Comparison of ENCODE assay signal across 15 mouse cellular contexts in the genomic region with DNA sequence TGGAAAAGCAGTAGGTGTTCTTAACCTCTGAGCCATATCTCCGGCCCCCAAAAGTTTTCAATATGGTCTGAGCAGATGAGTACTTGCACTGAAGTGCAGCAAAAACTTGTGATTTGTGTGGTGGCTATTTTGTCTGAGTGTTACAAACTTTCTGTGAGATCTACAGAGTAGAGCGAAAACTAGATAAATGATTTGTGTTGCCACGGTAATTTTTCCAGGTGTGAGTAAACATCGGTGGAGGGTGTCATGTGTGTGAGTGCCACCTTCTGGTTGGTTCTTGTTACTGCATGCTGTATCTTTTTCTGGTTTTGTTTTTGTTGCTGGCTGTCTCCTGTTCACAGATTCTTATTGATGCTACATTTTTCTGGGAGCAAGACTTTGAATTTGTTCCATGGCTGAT. TPM values are rescaled to one million over a fixed set of nuclear protein-coding genes. Genes with fewer than 3 reads are reported as not detected.
DNase-seq lines count a peak whose midpoint lies in the region; TF ChIP-seq lines count a peak whose summit lies in the region.
"Had no signal": no experiment of that assay in that cellular context is flagged by ENCODE, and none has a peak within 500 bp of the region (broad histone marks: within the 10 kb centered on the region; RNA-seq: fewer than 3 reads in every experiment).

No protein-coding gene starts in this region.

- H3K4me1 ChIP-seq in MEL (ENCODE audit: control insufficient read depth in 1 of 2, insufficient read depth in 2 of 2, low read length in 2 of 2) = no peaks in the 10 kb centered on the region
- no peaks in the 10 kb centered on the region for H3K4me1 ChIP-seq in embryonic facial prominence, embryonic 10.5 days
- H3K4me1 ChIP-seq: hindbrain, embryonic 15.5 days; neural tube, embryonic 13.5 days had no signal

- TF ChIP-seq CTCF in MEL (IDR thresholded peaks at IDR 0.05 in 2 of 3, conservative IDR thresholded peaks at IDR 0.05 in 1 of 3; ENCODE audit: control insufficient read depth in 1 of 3, insufficient read depth in 1 of 3, low read depth in 2 of 3, low read length in 3 of 3, poor library complexity in 1 of 3, severe bottlenecking in 1 of 3) = peak; percentile 56 to 70 (median 67)

- H3K36me3 ChIP-seq in MEL (ENCODE audit: control insufficient read depth in 1 of 2, insufficient read depth in 2 of 2, low read length in 2 of 2) = no peaks in the 10 kb centered on the region
- H3K36me3 ChIP-seq in embryonic facial prominence, embryonic 10.5 days (replicated peaks) = no peaks in the 10 kb centered on the region
- H3K36me3 ChIP-seq: hindbrain, embryonic 15.5 days; neural tube, embryonic 13.5 days had no signal

- H3K9me3 ChIP-seq in MEL (replicated peaks; ENCODE audit: insufficient read depth, low read length) = no peaks in the 10 kb centered on the region
- peaks cover 10% of the 10 kb centered on the region; the same call in 1 of the 2 replicates for H3K9me3 ChIP-seq in embryonic facial prominence, embryonic 10.5 days
- H3K9me3 ChIP-seq: hindbrain, embryonic 15.5 days; neural tube, embryonic 13.5 days had no signal

- TF ChIP-seq EP300 in MEL (IDR thresholded peaks at IDR 0.05; ENCODE audit: low read depth in 1 of 2, low read length in 2 of 2) = no peak

- no peak overlapping the region for H3K27ac ChIP-seq in MEL (ENCODE audit: control insufficient read depth, low read depth, low read length)
- H3K27ac ChIP-seq in embryonic facial prominence, embryonic 10.5 days (replicated peaks) = no peak overlapping the region
- H3K27ac ChIP-seq: hindbrain, embryonic 15.5 days; macrophage; neural tube, embryonic 13.5 days had no signal

- WGBS in embryonic facial prominence, embryonic 10.5 days = 49% methylated on average over 4 of the region's 4 CpGs

- no peaks in the 10 kb centered on the region for H3K79me2 ChIP-seq in MEL (ENCODE audit: control insufficient read depth, insufficient read depth, low read length, poor library complexity)

- TF ChIP-seq POLR2A in MEL (IDR thresholded peaks at IDR 0.05; ENCODE audit: control insufficient read depth in 1 of 2, insufficient read depth in 1 of 2, low read depth in 1 of 2, low read length in 2 of 2, poor library complexity in 1 of 2) = no peak

- no peak overlapping the region for H3K4me3 ChIP-seq in MEL (ENCODE audit: control insufficient read depth in 1 of 2, insufficient read depth in 1 of 2, low read depth in 2 of 2, low read length in 2 of 2)
- no peak overlapping the region for H3K4me3 ChIP-seq in embryonic facial prominence, embryonic 10.5 days
- H3K4me3 ChIP-seq: hindbrain, embryonic 15.5 days; neural tube, embryonic 13.5 days had no signal

- no peak overlapping the region for H3K9ac ChIP-seq in MEL (ENCODE audit: control insufficient read depth, low read depth, low read length, poor library complexity, severe bottlenecking)
- H3K9ac ChIP-seq: hindbrain, embryonic 15.5 days; neural tube, embryonic 13.5 days had no signal

- peak; percentile 78 for TF ChIP-seq RAD21 in MEL (IDR thresholded peaks at IDR 0.05; ENCODE audit: low read depth, low read length)

- peak; percentile 3 for DNase-seq in kidney, postnatal 14 days
- DNase-seq in kidney, postnatal 4 days = no peak
- DNase-seq in CD4-positive helper T cell, adult 2 months (ENCODE audit: low read depth, low spot score) = peak; percentile 3
- peak; percentile 60 for DNase-seq in MEL (ENCODE audit: low read depth, low spot score)
- peak; percentile 11 for DNase-seq in embryonic facial prominence, embryonic 10.5 days (ENCODE audit: low spot score)
- no peak for DNase-seq in cerebellum, adult 8-10 months
- no peak for DNase-seq in right cerebral cortex, postnatal 14 days
- DNase-seq: cerebellum, adult 18-20 months; heart, adult 18-20 months; spleen, adult 18-20 months; thymus, postnatal 25 days had no signal

- no peaks in the 10 kb centered on the region for H3K27me3 ChIP-seq in MEL (ENCODE audit: control insufficient read depth in 1 of 2, insufficient read depth in 2 of 2, low read length in 2 of 2)
- H3K27me3 ChIP-seq in embryonic facial prominence, embryonic 10.5 days (replicated peaks; ENCODE audit: low read depth, poor library complexity, severe bottlenecking) = no peaks in the 10 kb centered on the region
- H3K27me3 ChIP-seq: hindbrain, embryonic 15.5 days; neural tube, embryonic 13.5 days had no signal

TF ChIP-seq in MEL, 35 proteins besides CTCF, POLR2A, EP300 and RAD21:
- TF ChIP-seq ZC3H11A (IDR thresholded peaks at IDR 0.05; ENCODE audit: low read depth, low read length) (peak; percentile 49), MEF2A (IDR thresholded peaks at IDR 0.05; ENCODE audit: extremely low read depth, insufficient replicate concordance, low read depth, low read length, poor library complexity, severe bottlenecking) (no peak), MXI1 (IDR thresholded peaks at IDR 0.05; ENCODE audit: low read depth, low read length) (no peak), CHD1 (IDR thresholded peaks at IDR 0.05; ENCODE audit: low read depth, low read length) (no peak), POLR2AphosphoS5 (IDR thresholded peaks at IDR 0.05; ENCODE audit: borderline replicate concordance, low read depth, low read length) (no peak), GATA1 (IDR thresholded peaks at IDR 0.05; ENCODE audit: low read depth, low read length) (no peak), POLR2AphosphoS2 (IDR thresholded peaks at IDR 0.05; ENCODE audit: low read length) (no peak), SMC3 (IDR thresholded peaks at IDR 0.05; ENCODE audit: low read depth, low read length) (peak; percentile 72), ZNF384 (IDR thresholded peaks at IDR 0.05; ENCODE audit: low read depth, low read length) (no peak), JUND (IDR thresholded peaks at IDR 0.05; ENCODE audit: low read depth, low read length) (no peak), SIN3A (IDR thresholded peaks at IDR 0.05; ENCODE audit: low read length) (no peak), MYC (IDR thresholded peaks at IDR 0.05; ENCODE audit: low read depth, low read length) (no peak), GABPA (IDR thresholded peaks at IDR 0.05; ENCODE audit: low read depth, low read length) (no peak)
TF ChIP-seq in MEL: peak in this region for 2.

RNA-seq across cellular contexts. Expression of a gene that starts 15.4 kb away (rescaled TPM):
- total RNA-seq in MEL (2012; rRNA removed) = not detected in 2 replicates
- polyA plus RNA-seq in MEL (2012; ENCODE audit: insufficient read depth in 1 of 2, insufficient read length in 2 of 2, low read depth in 1 of 2, low replicate concordance in 2 of 2, missing spikeins in 1 of 2) = not detected
- 0.31 and 0.43 TPM in 2 replicates for polyA plus RNA-seq in embryonic facial prominence, embryonic 10.5 days (2016; fragmentation: Nextera tagmentation; extraction: Ambion mirVana)
- total RNA-seq: heart, adult 18-20 months; left cerebral cortex, postnatal 14 days had no signal
- polyA plus RNA-seq: hindbrain, embryonic 15.5 days; macrophage; neural tube, embryonic 13.5 days had no signal

Comparison
In these comparisons a context has a peak if more than half of its experiments do, and no peak if none do; other contexts are left out.
1. DNase-seq: peak in kidney, postnatal 14 days (single experiment), CD4-positive helper T cell, adult 2 months (single experiment), MEL (single experiment) and embryonic facial prominence, embryonic 10.5 days (single experiment); none in kidney, postnatal 4 days (0 of 2), cerebellum, adult 8-10 months (single experiment) and right cerebral cortex, postnatal 14 days (single experiment).